Mouse (Mus musculus) embryo, embryonic 11.5 days (tissue): Measurements from ENCODE around the gene Abhd13.

ENCODE experiments used
- DNase-seq: peaks from one replicate; pipeline ENCODE4 v3.0.0-alpha.2; 2012; ENCODE audit warnings: low read depth, low spot score

Gene Abhd13

DNA sequence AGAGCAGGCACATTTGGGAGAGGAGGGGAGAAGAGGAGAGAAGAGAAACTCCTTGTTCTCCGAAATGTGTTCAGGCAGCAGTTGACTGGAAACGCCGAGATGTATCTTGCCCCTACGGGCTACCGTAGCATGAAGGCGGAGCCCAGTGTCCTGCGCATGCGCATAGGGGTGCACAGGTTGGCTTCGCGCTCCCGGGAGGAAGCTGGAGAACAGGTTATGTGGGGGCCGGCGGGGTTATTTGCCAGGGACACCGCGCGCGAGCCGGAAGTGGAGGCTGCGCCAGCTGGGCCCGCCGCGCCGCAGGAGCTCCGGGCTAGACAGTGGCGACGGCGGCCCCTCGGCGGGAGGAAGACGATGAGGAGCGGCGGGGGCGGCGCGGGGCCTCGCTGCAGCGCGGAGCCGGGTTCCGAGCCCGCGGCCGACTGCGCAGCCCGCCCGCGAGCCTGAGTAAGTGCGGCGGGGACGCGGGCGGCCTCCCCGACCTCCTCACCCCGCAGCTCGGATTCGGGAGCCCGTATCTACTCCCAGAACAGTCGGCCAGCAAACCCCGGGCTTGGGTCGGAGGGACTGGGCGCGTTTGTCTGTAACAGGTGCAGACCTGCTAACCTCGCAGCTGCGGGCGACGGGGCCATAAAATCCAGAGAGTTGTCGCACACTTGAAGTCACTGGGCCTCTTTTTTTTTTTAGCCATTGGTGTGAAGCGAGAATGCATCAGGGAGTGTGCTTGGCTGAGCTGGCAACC lies at the start of gene Abhd13, which contains the start of gene Lig4:
Gene Abhd13, plus strand, starts transcription at position 135 of the 742 bp plus-strand sequence.
Gene Lig4, minus strand, starts transcription at position 114 of the 742 bp plus-strand sequence.
- DNase-seq, result peak; percentile 96

DNA sequence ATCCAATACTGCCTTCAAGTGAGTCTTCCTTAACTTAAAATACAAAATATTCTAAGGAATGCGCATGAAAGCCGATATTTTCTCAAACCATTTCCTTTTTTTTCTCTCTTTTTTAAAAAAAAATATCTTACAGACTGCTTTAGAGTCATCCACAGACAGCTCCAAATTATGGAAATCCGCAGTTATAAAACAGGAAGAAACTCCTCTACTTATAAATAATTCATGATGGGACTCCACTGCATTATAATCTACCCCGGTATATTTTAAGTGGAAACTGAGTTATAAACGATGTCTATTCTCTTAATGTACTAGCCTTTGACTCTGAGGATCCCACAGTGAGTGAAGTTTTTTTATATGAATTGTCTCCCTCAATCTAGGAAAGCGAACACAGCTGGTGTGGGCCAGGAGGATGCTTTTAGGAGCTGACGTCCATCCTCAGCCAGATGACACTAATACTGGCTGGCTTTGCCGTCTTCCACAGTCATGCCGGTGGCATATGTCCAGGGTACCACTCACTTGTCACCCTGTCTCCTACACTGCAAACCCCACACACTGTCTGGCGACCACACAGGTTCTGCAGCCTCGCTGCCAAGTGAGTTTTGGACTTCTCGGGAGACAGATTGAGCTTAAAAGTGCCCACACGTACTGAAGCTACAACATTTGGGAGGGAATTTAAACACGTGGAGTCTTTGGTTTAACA lies 47.6 kb upstream of the Abhd13 start:
- no peak for DNase-seq

DNA sequence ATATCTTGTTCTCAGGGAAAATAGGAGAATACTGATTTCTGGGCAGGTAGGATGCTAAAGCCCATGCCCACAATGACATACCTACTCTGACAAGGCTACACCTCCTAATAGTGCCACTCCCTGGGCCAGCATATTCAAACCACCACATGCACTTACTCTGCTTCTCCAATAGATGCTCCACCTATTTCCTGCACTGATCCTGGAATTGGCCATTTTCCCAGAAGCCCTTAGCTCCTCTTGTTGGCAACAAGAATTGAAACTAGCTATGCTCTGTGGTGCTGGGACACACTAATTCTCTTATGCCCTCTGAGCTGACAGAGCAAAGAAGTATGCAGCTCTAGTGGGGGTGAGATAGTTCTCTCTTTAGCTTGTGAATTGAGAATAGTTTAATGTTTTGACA lies 44.8 kb upstream of the Abhd13 start:
- DNase-seq, result no peak

- DNase-seq, result peak; percentile 42
These were observed 42.5 kb upstream of the Abhd13 start for GRCm38 (mm10) chr8:9934891-9935565.

- no peak for DNase-seq
These were observed 41.9 kb upstream of the Abhd13 start for GRCm38 (mm10) chr8:9935574-9935973.

DNA sequence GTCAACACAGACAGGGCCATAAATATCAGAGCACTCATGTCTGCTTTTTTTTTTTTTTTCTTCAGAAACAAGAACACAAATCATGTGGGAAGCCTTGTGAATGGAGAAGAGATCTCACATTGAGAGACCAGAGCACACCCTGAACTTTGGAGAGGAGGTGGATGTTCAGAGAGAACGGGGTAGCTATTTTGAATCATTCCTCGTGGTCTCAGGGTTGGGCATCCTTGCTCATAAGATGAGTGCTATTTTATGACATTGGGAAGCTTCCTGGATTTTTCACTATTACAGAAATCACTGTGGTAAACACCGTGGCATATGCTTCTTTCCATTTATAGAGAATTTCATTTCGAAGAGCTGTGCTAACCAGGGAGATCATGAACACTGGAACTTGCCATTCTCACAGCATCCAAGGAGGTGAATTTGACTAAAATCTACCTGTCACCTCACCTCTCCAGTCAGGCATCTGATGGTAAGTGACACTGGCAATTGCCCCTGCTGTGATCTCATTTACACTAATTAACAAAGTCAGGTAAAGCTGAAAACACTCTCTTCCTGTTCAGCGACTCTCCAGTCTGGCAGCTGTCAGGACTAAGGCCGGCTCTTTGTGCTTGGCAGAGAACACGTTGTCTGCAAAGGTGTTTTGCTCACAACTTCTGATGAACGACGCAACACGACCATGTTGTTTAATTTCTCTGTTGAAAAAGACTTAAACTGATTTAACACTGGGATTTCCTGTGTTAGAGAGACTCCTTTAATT lies 28.2 kb upstream of the Abhd13 start:
- no peak for DNase-seq

GRCm38 (mm10) chr8:9958338-9958737 lies 19.2 kb upstream of the Abhd13 start:
- DNase-seq, result no peak

- DNase-seq, result no peak
These were observed 17.6 kb upstream of the Abhd13 start for GRCm38 (mm10) chr8:9959919-9960318.

GRCm38 (mm10) chr8:9971866-9972265 lies 5.6 kb upstream of the Abhd13 start:
- DNase-seq, result no peak

GRCm38 (mm10) chr8:9975276-9975675 lies 2.2 kb upstream of the Abhd13 start:
- DNase-seq, result no peak

DNA sequence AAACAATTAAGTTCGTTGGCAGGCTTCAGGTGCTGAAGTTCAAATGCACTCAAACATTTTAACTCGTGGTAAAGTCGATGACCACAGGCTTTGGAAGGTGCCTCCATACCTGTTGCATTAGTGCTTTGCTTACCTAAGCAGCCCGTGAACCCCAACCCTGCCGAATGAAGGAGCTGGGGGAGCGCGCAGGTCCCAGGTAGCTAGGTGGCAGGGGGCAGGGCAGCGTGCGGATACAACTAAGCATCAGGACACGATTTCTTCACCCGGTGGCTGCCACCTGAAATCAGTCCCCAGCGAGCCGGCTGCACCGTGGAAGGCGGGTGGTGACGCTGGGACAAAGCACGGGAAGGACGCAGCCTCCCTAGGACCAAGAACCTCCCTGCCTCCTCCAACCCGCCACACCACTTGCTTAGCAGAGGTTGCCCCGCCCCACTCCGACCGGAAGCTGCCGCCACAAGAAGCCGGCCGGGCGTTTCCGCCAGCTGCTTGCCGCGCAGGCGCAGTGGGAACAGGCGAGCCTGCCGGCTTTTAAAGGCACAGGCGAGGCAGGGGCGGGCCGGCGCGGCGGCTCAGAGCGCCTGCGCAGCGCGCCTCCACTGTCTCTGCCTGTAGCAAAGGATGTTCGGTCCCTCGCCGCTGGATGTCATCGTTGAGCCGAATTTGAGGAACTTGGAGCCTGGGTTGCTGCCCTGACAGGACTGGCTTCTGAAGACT lies 1.5 kb upstream of the Abhd13 start:
- DNase-seq, result peak; percentile 96

DNA sequence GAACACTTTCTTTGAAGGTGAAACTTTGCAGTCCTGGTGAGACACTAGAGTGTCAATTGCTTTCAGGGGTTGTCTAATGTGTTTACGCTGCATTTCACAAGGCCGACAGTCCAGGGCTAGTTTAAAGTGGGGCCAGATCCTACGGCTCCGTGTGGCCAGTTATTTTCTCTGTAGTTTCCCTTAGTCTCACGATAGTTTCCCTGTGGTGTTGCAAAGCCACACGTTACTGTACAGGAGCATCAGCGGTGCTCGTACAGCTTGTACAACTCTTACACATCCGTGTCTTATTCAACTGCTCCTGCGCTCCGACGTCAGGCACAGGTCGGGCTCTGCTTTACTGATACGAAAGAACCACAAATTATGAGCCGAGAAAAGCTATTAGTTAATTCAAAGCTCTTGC lies 491 bp upstream of the Abhd13 start:
- DNase-seq, result no peak

- no peak for DNase-seq
These were observed 1.1 kb downstream of the Abhd13 start for GRCm38 (mm10) chr8:9978475-9979230.

DNA sequence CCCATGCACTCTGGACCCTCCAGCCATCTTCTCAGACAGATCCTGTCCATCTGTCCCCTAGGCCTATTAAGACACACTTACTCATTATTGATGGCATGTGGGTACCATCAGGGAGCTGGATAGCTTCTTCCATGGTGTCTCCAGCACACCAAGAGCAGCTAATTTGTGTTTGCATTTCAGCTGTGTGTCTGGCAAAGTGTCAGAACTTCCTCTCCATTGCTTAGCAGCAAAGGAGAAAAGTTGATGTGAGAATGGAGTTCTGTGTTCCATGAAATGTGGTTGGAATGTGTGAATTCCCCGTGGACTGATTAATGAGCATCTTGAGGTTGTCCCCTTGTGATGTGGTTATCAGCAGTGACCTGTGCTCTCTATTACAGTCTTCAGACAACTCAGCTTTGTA lies 2.2 kb downstream of the Abhd13 start:
- no peak for DNase-seq

DNA sequence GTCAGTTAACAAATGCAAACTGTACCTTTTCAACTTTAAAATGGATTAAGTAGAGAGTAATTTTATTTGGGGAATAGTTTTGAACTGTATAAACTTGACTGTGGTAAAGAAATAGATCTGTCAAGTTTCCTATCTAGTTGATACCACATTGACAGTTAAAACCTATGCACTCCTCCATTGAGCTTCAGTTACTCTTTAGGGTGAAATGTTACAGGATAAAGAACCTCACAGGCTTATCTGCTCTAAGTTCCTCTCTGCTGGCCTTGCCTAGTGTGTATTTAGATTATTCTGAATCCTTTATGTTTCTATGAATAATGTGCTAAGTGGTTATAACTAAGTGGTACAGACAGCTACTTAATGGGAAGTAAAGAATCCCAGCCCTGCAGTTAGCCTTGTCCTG lies 2.7 kb downstream of the Abhd13 start:
- no peak for DNase-seq

DNA sequence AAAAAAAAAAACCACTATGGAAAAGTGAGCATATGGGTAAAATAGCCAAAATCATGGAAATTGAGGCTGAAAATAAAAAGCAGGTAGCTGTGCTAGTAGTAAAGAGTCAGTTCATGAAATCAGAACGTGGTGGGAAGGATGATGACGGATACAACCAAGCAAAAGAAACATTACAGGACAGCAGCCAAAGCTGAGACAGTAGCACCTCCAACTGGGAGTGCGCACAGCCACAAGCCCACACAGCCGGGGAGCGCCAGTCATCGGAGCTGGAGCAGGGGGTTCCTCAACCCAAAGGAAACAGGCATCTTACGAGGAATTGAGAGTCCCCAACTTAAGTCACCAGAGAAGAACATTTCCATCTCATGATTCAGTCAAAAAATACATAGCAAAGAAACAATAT lies 26.6 kb downstream of the Abhd13 start:
- no peak for DNase-seq

- DNase-seq, result no peak
These were observed 28.9 kb downstream of the Abhd13 start, which contains the start of gene Tnfsf13b for GRCm38 (mm10) chr8:10006156-10006985. Gene Tnfsf13b, plus strand, starts transcription at chr8:10006467.

DNA sequence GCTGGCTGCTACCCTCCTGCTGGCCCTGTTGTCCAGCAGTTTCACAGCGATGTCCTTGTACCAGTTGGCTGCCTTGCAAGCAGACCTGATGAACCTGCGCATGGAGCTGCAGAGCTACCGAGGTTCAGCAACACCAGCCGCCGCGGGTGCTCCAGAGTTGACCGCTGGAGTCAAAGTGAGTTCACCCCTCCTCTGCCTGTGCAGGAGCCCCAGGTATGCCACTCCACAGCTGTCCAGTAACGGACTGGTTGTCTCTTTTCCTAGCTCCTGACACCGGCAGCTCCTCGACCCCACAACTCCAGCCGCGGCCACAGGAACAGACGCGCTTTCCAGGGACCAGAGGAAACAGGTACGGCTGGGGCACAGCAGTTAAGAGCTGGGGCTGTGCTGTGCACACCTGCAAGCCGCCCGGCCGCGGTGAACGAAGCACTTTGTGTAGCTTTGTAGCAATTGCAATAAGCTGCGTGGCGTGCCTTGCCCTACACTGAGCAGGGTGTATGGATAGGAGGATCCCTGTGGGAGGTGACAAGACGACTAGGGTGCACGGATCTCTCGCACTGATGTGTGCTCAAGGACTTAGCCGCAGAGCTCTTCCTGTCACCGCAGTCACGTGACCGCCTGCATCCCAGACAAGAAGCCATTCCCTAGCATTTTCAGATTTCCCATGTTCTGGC lies 29.6 kb downstream of the Abhd13 start:
- DNase-seq, result peak; percentile 24

- DNase-seq, result no peak
These were observed 30.1 kb downstream of the Abhd13 start for GRCm38 (mm10) chr8:10007660-10008028.
